Mouse (Mus musculus) layer of hippocampus, postnatal 14 days (tissue): ENCODE measurements around the gene Olfr102. TPM values are rescaled to one million over a fixed set of nuclear protein-coding genes. Genes with fewer than 3 reads are reported as not detected.

Experiments used
- DNase-seq, 2 experiments: peaks; one replicate each; pipeline ENCODE4 v3.0.0; 2021 to 2022; ENCODE audit warnings: low spot score in 2 of 2, mixed read lengths in 1 of 2
- long read RNA-seq, 2 experiments: library from polyadenylated mRNA; stranded (forward); transcript quantifications; one replicate each; pipeline ENCODE4 v2.0.0; 2021
- total RNA-seq, 2 experiments: library from RNA; stranded (reverse); gene quantifications; 2 replicates each; pipeline ENCODE4 v1.2.3; 2021

Gene Olfr102
- total RNA-seq: not detected
- long read RNA-seq, experiment 1: 0 reads
- long read RNA-seq, experiment 2: 0 reads

- DNase-seq: no peak
Measured at GRCm38 (mm10) chr17:37316954-37317353, at the start of gene Olfr102. Gene Olfr102 (minus strand): TSS chr17:37317054.

- DNase-seq: no peak
Measured at GRCm38 (mm10) chr17:37359282-37359681, 42.4 kb upstream of the Olfr102 start, which contains the start of gene Olfr104-ps. Gene Olfr104-ps (plus strand): TSS chr17:37359582.

- DNase-seq: no peak
Measured at GRCm38 (mm10) chr17:37339598-37339997, 22.7 kb upstream of the Olfr102 start, which contains the start of gene Olfr103. Gene Olfr103 (minus strand): TSS chr17:37339698.

- no peak for DNase-seq
Measured at GRCm38 (mm10) chr17:37310146-37310699, 6.6 kb downstream of the Olfr102 start.

GRCm38 (mm10) chr17:37308483-37308882 is 8.4 kb downstream of the Olfr102 start:
- DNase-seq: no peak

- no peak for DNase-seq
Measured at GRCm38 (mm10) chr17:37304213-37304612, 12.6 kb downstream of the Olfr102 start, which contains the start of gene Olfr101. Gene Olfr101 (minus strand): TSS chr17:37304313.

GRCm38 (mm10) chr17:37283360-37283759 is 33.5 kb downstream of the Olfr102 start, which contains the start of gene Olfr99:
Gene Olfr99 (minus strand): TSS chr17:37283460.
- DNase-seq: no peak

- no peak for DNase-seq
Measured at GRCm38 (mm10) chr17:37280331-37280730, 36.5 kb downstream of the Olfr102 start.

GRCm38 (mm10) chr17:37276573-37276972 is 40.3 kb downstream of the Olfr102 start:
- no peak for DNase-seq

- no peak for DNase-seq
Measured at GRCm38 (mm10) chr17:37275626-37276248, 41.1 kb downstream of the Olfr102 start.

- DNase-seq: no peak
Measured at GRCm38 (mm10) chr17:37270702-37271092, 46.2 kb downstream of the Olfr102 start.

- peak; percentile 91 to 94 for DNase-seq
Measured at GRCm38 (mm10) chr17:37270058-37270701, 46.7 kb downstream of the Olfr102 start, which contains the start of gene H2-M3. Gene H2-M3 (plus strand): TSS chr17:37270220.

GRCm38 (mm10) chr17:37263626-37264025 is 53.2 kb downstream of the Olfr102 start, which contains the start of gene Olfr98:
Gene Olfr98 (minus strand): TSS chr17:37263749.
- DNase-seq: no peak

Other genes with a start within 250 kb of the Olfr102 start
- gene Olfr90, start 228.6 kb downstream of the Olfr102 start, total RNA-seq: under 1 TPM in 1 of 2 experiments, not detected in 1; 0.12 TPM
- gene Olfr91, start 218.8 kb downstream of the Olfr102 start, total RNA-seq: not detected
- not detected for gene Olfr92, start 197.0 kb downstream of the Olfr102 start, total RNA-seq
- not detected for gene Olfr93, start 155.6 kb downstream of the Olfr102 start, total RNA-seq
- not detected for gene Ubd, start 123.2 kb downstream of the Olfr102 start, total RNA-seq
- gene Olfr94, start 116.1 kb downstream of the Olfr102 start, total RNA-seq: not detected
- not detected for gene Olfr95, start 103.9 kb downstream of the Olfr102 start, total RNA-seq
- not detected for gene Olfr96, start 96.9 kb downstream of the Olfr102 start, total RNA-seq
- not detected for gene Olfr97, start 79.7 kb downstream of the Olfr102 start, total RNA-seq
- not detected for gene Olfr98, start 53.3 kb downstream of the Olfr102 start, total RNA-seq
- 1 to 10 TPM; 2.2 to 2.5 TPM for gene H2-M3, start 46.8 kb downstream of the Olfr102 start, total RNA-seq
- not detected for gene Olfr99, start 33.6 kb downstream of the Olfr102 start, total RNA-seq
- gene Olfr101, start 12.7 kb downstream of the Olfr102 start, total RNA-seq: not detected
- not detected for gene Olfr103, start 22.6 kb upstream of the Olfr102 start, total RNA-seq
- gene Olfr104-ps, start 42.5 kb upstream of the Olfr102 start, total RNA-seq: not detected
- gene Olfr105-ps, start 62.0 kb upstream of the Olfr102 start, total RNA-seq: not detected
- not detected for gene Olfr106-ps, start 73.3 kb upstream of the Olfr102 start, total RNA-seq
- under 1 TPM in 1 of 2 experiments, not detected in 1; 0.10 TPM for gene Olfr107, start 82.2 kb upstream of the Olfr102 start, total RNA-seq
- gene Olfr108, start 128.4 kb upstream of the Olfr102 start, total RNA-seq: not detected
- not detected for gene Olfr109, start 141.9 kb upstream of the Olfr102 start, total RNA-seq
- gene H2-M2, start 166.5 kb upstream of the Olfr102 start, total RNA-seq: not detected
- not detected for gene Olfr110, start 175.4 kb upstream of the Olfr102 start, total RNA-seq
- gene Olfr111, start 191.0 kb upstream of the Olfr102 start, total RNA-seq: not detected